Mouse (Mus musculus) forebrain, postnatal 0 days (tissue): ENCODE results near the gene Usp16. TPM values are rescaled to one million over a fixed set of nuclear protein-coding genes. Genes with fewer than 3 reads are reported as not detected.

Experiments
- ATAC-seq: fragments of 200-750 bp; cut with Nextera tagmentation; 2 replicates; pipeline ENCODE4 v1.8.0; 2017; ENCODE audit warnings: mild to moderate bottlenecking, moderate library complexity
- DNase-seq: peaks from one replicate; pipeline ENCODE4 v3.0.0-alpha.2; 2015
- H3K27ac ChIP-seq: fragments of 300-500 bp; sonication (generic); 2 replicates; pipeline ENCODE4 v1.5.1; 2014; ENCODE audit warnings: low read depth, mild to moderate bottlenecking, antibody characterized with exemption, low read length, moderate library complexity, mixed read lengths
- H3K27me3 ChIP-seq: fragments of 300-500 bp; sonication (generic); 2 replicates; pipeline ENCODE4 v1.6.1; 2014; ENCODE audit warnings: mild to moderate bottlenecking, low read length, mixed read lengths; ENCODE audit not compliant: insufficient read depth
- H3K36me3 ChIP-seq: fragments of 300-500 bp; sonication (generic); 2 replicates; pipeline ENCODE4 v1.6.1; 2014; ENCODE audit warnings: mild to moderate bottlenecking, moderate library complexity; ENCODE audit not compliant: insufficient read depth
- H3K4me1 ChIP-seq: fragments of 300-500 bp; sonication (generic); 2 replicates; pipeline ENCODE4 v1.6.1; 2014; ENCODE audit warnings: antibody characterized with exemption; ENCODE audit not compliant: insufficient read depth
- H3K4me2 ChIP-seq: fragments of 300-500 bp; sonication (generic); 2 replicates; pipeline ENCODE4 v1.6.1; 2014; ENCODE audit warnings: low read depth, mild to moderate bottlenecking, moderate library complexity
- H3K4me3 ChIP-seq: fragments of 300-500 bp; sonication (generic); 2 replicates; pipeline ENCODE4 v1.5.1; 2014; ENCODE audit warnings: low read depth, low read length, mixed read lengths
- H3K9ac ChIP-seq: fragments of 300-500 bp; sonication (generic); 2 replicates; pipeline ENCODE4 v1.6.1; 2014; ENCODE audit warnings: mild to moderate bottlenecking
- H3K9me3 ChIP-seq: fragments of 300-500 bp; sonication (generic); 2 replicates; pipeline ENCODE4 v1.6.1; 2016; ENCODE audit warnings: low read length
- CTCF ChIP-seq: sonication (generic); IDR thresholded peaks from 2 replicates; pipeline ENCODE4 v1.5.1; 2016; ENCODE audit warnings: antibody characterized with exemption, control low read depth, low read depth
- WGBS: fragments of 180-500 bp; shearing (Covaris S2); extraction: QIAGEN DNeasy Blood & Tissue Kit; methylation state at CpG from one replicate; pipeline ENCODE4 v1.1.7; 2014; 5-methylcytosine and 5-hydroxymethylcytosine counted together
- polyA plus RNA-seq: library from polyadenylated mRNA; unstranded; fragments of >200 nt; fragmentation: Nextera tagmentation; extraction: Ambion mirVana; gene quantifications from 2 replicates; pipeline ENCODE4 v1.2.1, GENCODE M21; 2015
- total RNA-seq: library from RNA; depleted of rRNA; stranded (reverse); fragments of >200 nt; gene quantifications from 2 replicates; pipeline ENCODE4 v1.2.3, GENCODE M21; 2014

Usp16 gene
- total and polyA plus RNA-seq, 2 experiments from 2014 or later = 46.2 to 66.0 TPM

GRCm38 (mm10) chr16:87443245-87443644 is 11.3 kb upstream of the Usp16 start:
- H3K4me1 ChIP-seq = peaks cover 7% of the 10 kb centered on the region; the same call in 1 of the 2 replicates
- no peaks in the 10 kb centered on the region for H3K27me3 ChIP-seq
- H3K4me3 ChIP-seq = no peak overlapping the region
- TF ChIP-seq CTCF = no peak
- no peak overlapping the region for H3K4me2 ChIP-seq
- DNase-seq = no peak
- no peak overlapping the region for H3K9ac ChIP-seq
- H3K36me3 ChIP-seq = no peaks in the 10 kb centered on the region
- ATAC-seq = no peak
- H3K27ac ChIP-seq = no peak overlapping the region
- no peaks in the 10 kb centered on the region for H3K9me3 ChIP-seq

- Histone ChIP-seq H3K9ac (no peak overlapping the region), H3K9me3 (no peaks in the 10 kb centered on the region), H3K27me3 (no peaks in the 10 kb centered on the region), H3K4me2 (no peak overlapping the region), H3K27ac (no peak overlapping the region), H3K36me3 (no peaks in the 10 kb centered on the region), H3K4me1 (peaks cover 7% of the 10 kb centered on the region; the same call in 1 of the 2 replicates), H3K4me3 (no peak overlapping the region)
- ATAC-seq (no peak), DNase-seq (no peak)
- TF ChIP-seq CTCF = no peak
- WGBS = 66% methylated on average over 1 of the region's 1 CpGs
These were observed 10.4 kb upstream of the Usp16 start for GRCm38 (mm10) chr16:87444071-87444470.

DNA sequence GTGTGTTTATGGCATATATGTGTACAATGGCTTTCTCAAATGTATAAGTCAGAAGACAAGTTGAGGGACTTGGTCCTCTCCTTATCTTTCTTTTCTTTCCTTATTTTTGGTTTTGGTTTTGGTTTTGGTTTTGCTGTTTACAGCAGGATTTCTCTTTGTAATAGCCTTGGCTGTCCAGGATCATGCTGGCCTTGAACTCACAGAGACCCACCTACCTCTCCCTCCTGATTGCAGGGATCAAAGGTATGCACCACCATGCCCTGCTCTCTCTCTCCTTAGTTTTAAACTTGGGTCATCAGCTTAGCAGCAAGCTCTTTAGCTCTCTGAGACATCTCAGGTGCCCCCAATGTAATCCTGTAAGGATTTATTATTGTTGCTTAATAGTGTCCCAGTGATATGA is 9.4 kb upstream of the Usp16 start:
- no peaks in the 10 kb centered on the region for H3K9me3 ChIP-seq
- H3K9ac ChIP-seq = no peak overlapping the region
- no peak for TF ChIP-seq CTCF
- no peaks in the 10 kb centered on the region for H3K27me3 ChIP-seq
- ATAC-seq (no peak), DNase-seq (no peak)
- H3K4me3 ChIP-seq = no peak overlapping the region
- H3K27ac ChIP-seq = no peak overlapping the region
- no peak overlapping the region for H3K4me2 ChIP-seq
- no peaks in the 10 kb centered on the region for H3K36me3 ChIP-seq
- peaks cover 7% of the 10 kb centered on the region; the same call in 1 of the 2 replicates for H3K4me1 ChIP-seq

DNA sequence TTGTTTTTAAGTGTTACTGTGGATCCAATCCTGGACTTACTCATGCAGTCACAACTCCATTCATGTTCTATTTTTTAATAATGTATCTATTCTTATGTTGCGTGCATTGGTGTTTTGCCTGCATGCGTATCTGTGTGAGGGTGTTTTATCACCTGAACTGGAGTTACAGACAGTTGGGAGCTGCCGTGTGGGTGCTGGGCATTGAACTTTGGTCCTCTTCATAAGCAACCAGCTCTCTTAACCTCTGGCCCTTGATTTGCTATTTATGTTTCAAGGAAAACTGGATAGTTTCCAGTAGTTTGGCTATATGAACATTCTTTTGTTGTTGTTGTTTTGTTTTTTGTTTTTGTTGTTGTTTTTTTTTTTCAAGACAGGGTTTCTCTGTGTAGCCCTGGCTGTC is 9.0 kb upstream of the Usp16 start:
- H3K4me3 ChIP-seq = no peak overlapping the region
- no peaks in the 10 kb centered on the region for H3K27me3 ChIP-seq
- H3K36me3 ChIP-seq = no peaks in the 10 kb centered on the region
- no peak overlapping the region for H3K4me2 ChIP-seq
- H3K9ac ChIP-seq = no peak overlapping the region
- no peaks in the 10 kb centered on the region for H3K9me3 ChIP-seq
- no peak for ATAC-seq
- 96% methylated on average over 3 of the region's 3 CpGs for WGBS
- no peak for TF ChIP-seq CTCF
- no peak overlapping the region for H3K27ac ChIP-seq
- DNase-seq = no peak
- H3K4me1 ChIP-seq = peaks cover 7% of the 10 kb centered on the region; the same call in 1 of the 2 replicates

- Histone ChIP-seq H3K9ac (no peak overlapping the region), H3K4me2 (no peak overlapping the region), H3K4me3 (no peak overlapping the region), H3K27me3 (no peaks in the 10 kb centered on the region), H3K27ac (no peak overlapping the region), H3K4me1 (peaks cover 12% of the 10 kb centered on the region), H3K36me3 (no peaks in the 10 kb centered on the region), H3K9me3 (no peaks in the 10 kb centered on the region)
- no peak for DNase-seq
- ATAC-seq = no peak
- WGBS = 82% methylated on average over 2 of the region's 2 CpGs
- no peak for TF ChIP-seq CTCF
These were observed 1.3 kb upstream of the Usp16 start for GRCm38 (mm10) chr16:87453226-87453625.

GRCm38 (mm10) chr16:87455180-87455611 is 693 bp downstream of the Usp16 start:
- peak overlapping the region; percentile 84 for H3K4me2 ChIP-seq
- no peaks in the 10 kb centered on the region; the same call in none of the 2 replicates for H3K36me3 ChIP-seq
- WGBS = under 1% methylated on average over 38 of the region's 38 CpGs
- H3K4me3 ChIP-seq = peak overlapping the region; percentile 98
- no peak for TF ChIP-seq CTCF
- peak overlapping the region; percentile 85 for H3K27ac ChIP-seq
- H3K9ac ChIP-seq = peak overlapping the region; percentile 89
- no peaks in the 10 kb centered on the region for H3K9me3 ChIP-seq
- ATAC-seq (peak; percentile 72), DNase-seq (no peak)
- no peaks in the 10 kb centered on the region for H3K27me3 ChIP-seq
- peaks cover 12% of the 10 kb centered on the region for H3K4me1 ChIP-seq

GRCm38 (mm10) chr16:87458752-87459151 is 4.2 kb downstream of the Usp16 start:
- H3K4me2 ChIP-seq = no peak overlapping the region
- H3K9ac ChIP-seq = no peak overlapping the region
- DNase-seq = no peak
- no peaks in the 10 kb centered on the region for H3K9me3 ChIP-seq
- H3K27ac ChIP-seq = no peak overlapping the region
- H3K4me1 ChIP-seq = peaks cover 12% of the 10 kb centered on the region
- no peaks in the 10 kb centered on the region for H3K27me3 ChIP-seq
- 100% methylated on average over 3 of the region's 3 CpGs for WGBS
- TF ChIP-seq CTCF = no peak
- no peak for ATAC-seq
- H3K4me3 ChIP-seq = no peak overlapping the region
- peaks cover 19% of the 10 kb centered on the region for H3K36me3 ChIP-seq
